Mouse (Mus musculus): Measurements from ENCODE around the gene Atp6v0d1. TPM values are rescaled to one million over a fixed set of nuclear protein-coding genes. Genes with fewer than 3 reads are reported as not detected.

The Atp6v0d1 gene
- total and polyA plus RNA-seq, 2 experiments from 2014 or later, result 238 to 272 TPM

GRCm38 (mm10) chr8:105550083-105550482 is 15.8 kb downstream of the Atp6v0d1 start:
- WGBS, result 76% methylated on average over 2 of the region's 2 CpGs
- no peak overlapping the region for H3K9ac ChIP-seq (replicated peaks; ENCODE audit: low read length, poor library complexity, severe bottlenecking)
- no peaks in the 10 kb centered on the region for H3K27me3 ChIP-seq (ENCODE audit: insufficient read depth, low read length)
- no peaks in the 10 kb centered on the region for H3K9me3 ChIP-seq (ENCODE audit: low read length)
- H3K4me2 ChIP-seq (ENCODE audit: low read depth, low read length, poor library complexity, severe bottlenecking), result no peak overlapping the region
- no peak for ATAC-seq (ENCODE audit: low FRiP score)
- H3K36me3 ChIP-seq (ENCODE audit: insufficient read depth, low read length), result peaks cover 5% of the 10 kb centered on the region; the same call in 1 of the 2 replicates
- no peak for DNase-seq (ENCODE audit: low spot score)
- H3K4me1 ChIP-seq (ENCODE audit: insufficient read depth, low read length), result no peaks in the 10 kb centered on the region
- no peak overlapping the region for H3K27ac ChIP-seq (ENCODE audit: low read depth, low read length)
- no peak for TF ChIP-seq CTCF (IDR thresholded peaks at IDR 0.05)
- no peak overlapping the region for H3K4me3 ChIP-seq (ENCODE audit: low read depth, low read length)

- H3K36me3 ChIP-seq (ENCODE audit: insufficient read depth, low read length), result peaks cover 5% of the 10 kb centered on the region; the same call in 1 of the 2 replicates
- H3K27ac ChIP-seq (ENCODE audit: low read depth, low read length), result no peak overlapping the region
- H3K4me3 ChIP-seq (ENCODE audit: low read depth, low read length), result no peak overlapping the region
- H3K4me2 ChIP-seq (ENCODE audit: low read depth, low read length, poor library complexity, severe bottlenecking), result no peak overlapping the region
- no peaks in the 10 kb centered on the region for H3K9me3 ChIP-seq (ENCODE audit: low read length)
- no peak for TF ChIP-seq CTCF (IDR thresholded peaks at IDR 0.05)
- H3K4me1 ChIP-seq (ENCODE audit: insufficient read depth, low read length), result no peaks in the 10 kb centered on the region
- ATAC-seq (ENCODE audit: low FRiP score) (no peak), DNase-seq (ENCODE audit: low spot score) (no peak)
- 93% methylated on average over 1 of the region's 1 CpGs for WGBS
- H3K9ac ChIP-seq (replicated peaks; ENCODE audit: low read length, poor library complexity, severe bottlenecking), result no peak overlapping the region
- no peaks in the 10 kb centered on the region for H3K27me3 ChIP-seq (ENCODE audit: insufficient read depth, low read length)
Measured at GRCm38 (mm10) chr8:105549506-105549905, 16.3 kb downstream of the Atp6v0d1 start.

GRCm38 (mm10) chr8:105546384-105547350 is 19.2 kb downstream of the Atp6v0d1 start:
- Histone ChIP-seq H3K36me3 (ENCODE audit: insufficient read depth, low read length) (peaks cover 3% of the 10 kb centered on the region; the same call in 1 of the 2 replicates), H3K4me2 (ENCODE audit: low read depth, low read length, poor library complexity, severe bottlenecking) (no peak overlapping the region), H3K4me1 (ENCODE audit: insufficient read depth, low read length) (no peaks in the 10 kb centered on the region; the same call in 1 of the 2 replicates), H3K9ac (replicated peaks; ENCODE audit: low read length, poor library complexity, severe bottlenecking) (no peak overlapping the region), H3K27me3 (ENCODE audit: insufficient read depth, low read length) (no peaks in the 10 kb centered on the region), H3K4me3 (ENCODE audit: low read depth, low read length) (no peak overlapping the region), H3K27ac (ENCODE audit: low read depth, low read length) (no peak overlapping the region), H3K9me3 (ENCODE audit: low read length) (no peaks in the 10 kb centered on the region)
- DNase-seq (ENCODE audit: low spot score), result no peak
- ATAC-seq (ENCODE audit: low FRiP score), result no peak
- TF ChIP-seq CTCF (IDR thresholded peaks at IDR 0.05), result no peak
- WGBS, result 88% methylated on average over 6 of the region's 6 CpGs

- H3K4me3 ChIP-seq (ENCODE audit: low read depth, low read length), result no peak overlapping the region
- peak overlapping the region; percentile 0; the same call in 1 of the 2 replicates for H3K27ac ChIP-seq (ENCODE audit: low read depth, low read length)
- ATAC-seq (ENCODE audit: low FRiP score), result no peak
- H3K4me2 ChIP-seq (ENCODE audit: low read depth, low read length, poor library complexity, severe bottlenecking), result no peak overlapping the region
- no peak overlapping the region for H3K9ac ChIP-seq (replicated peaks; ENCODE audit: low read length, poor library complexity, severe bottlenecking)
- DNase-seq (ENCODE audit: low spot score), result no peak
- H3K36me3 ChIP-seq (ENCODE audit: insufficient read depth, low read length), result peaks cover 6% of the 10 kb centered on the region
- H3K4me1 ChIP-seq (ENCODE audit: insufficient read depth, low read length), result no peaks in the 10 kb centered on the region; the same call in 1 of the 2 replicates
- H3K27me3 ChIP-seq (ENCODE audit: insufficient read depth, low read length), result no peaks in the 10 kb centered on the region
- no peaks in the 10 kb centered on the region for H3K9me3 ChIP-seq (ENCODE audit: low read length)
- 76% methylated on average over 3 of the region's 3 CpGs for WGBS
- no peak for TF ChIP-seq CTCF (IDR thresholded peaks at IDR 0.05)
Measured at GRCm38 (mm10) chr8:105545249-105545648, 20.6 kb downstream of the Atp6v0d1 start.

GRCm38 (mm10) chr8:105544544-105545205 is 21.2 kb downstream of the Atp6v0d1 start:
- no peak overlapping the region for H3K4me2 ChIP-seq (ENCODE audit: low read depth, low read length, poor library complexity, severe bottlenecking)
- H3K27ac ChIP-seq (ENCODE audit: low read depth, low read length), result peak overlapping the region; percentile 0; the same call in 1 of the 2 replicates
- no peaks in the 10 kb centered on the region for H3K27me3 ChIP-seq (ENCODE audit: insufficient read depth, low read length)
- H3K36me3 ChIP-seq (ENCODE audit: insufficient read depth, low read length), result peaks cover 6% of the 10 kb centered on the region
- WGBS, result 44% methylated on average over 7 of the region's 7 CpGs
- no peak overlapping the region for H3K4me3 ChIP-seq (ENCODE audit: low read depth, low read length)
- H3K4me1 ChIP-seq (ENCODE audit: insufficient read depth, low read length), result no peaks in the 10 kb centered on the region; the same call in 1 of the 2 replicates
- ATAC-seq (ENCODE audit: low FRiP score) (no peak), DNase-seq (ENCODE audit: low spot score) (peak; percentile 56)
- H3K9ac ChIP-seq (replicated peaks; ENCODE audit: low read length, poor library complexity, severe bottlenecking), result no peak overlapping the region
- H3K9me3 ChIP-seq (ENCODE audit: low read length), result no peaks in the 10 kb centered on the region
- no peak for TF ChIP-seq CTCF (IDR thresholded peaks at IDR 0.05)
